Mouse (Mus musculus): ENCODE data around the gene Tox4. TPM values are rescaled to one million over a fixed set of nuclear protein-coding genes. Genes with fewer than 3 reads are reported as not detected.
A peak's percentile ranks its signal among the peaks of the same experiment; 100 is the strongest.

Gene Tox4
- polyA plus RNA-seq (2015; fragmentation: Nextera tagmentation; extraction: Ambion mirVana), result 46.9 and 54.1 TPM in 2 replicates

DNA sequence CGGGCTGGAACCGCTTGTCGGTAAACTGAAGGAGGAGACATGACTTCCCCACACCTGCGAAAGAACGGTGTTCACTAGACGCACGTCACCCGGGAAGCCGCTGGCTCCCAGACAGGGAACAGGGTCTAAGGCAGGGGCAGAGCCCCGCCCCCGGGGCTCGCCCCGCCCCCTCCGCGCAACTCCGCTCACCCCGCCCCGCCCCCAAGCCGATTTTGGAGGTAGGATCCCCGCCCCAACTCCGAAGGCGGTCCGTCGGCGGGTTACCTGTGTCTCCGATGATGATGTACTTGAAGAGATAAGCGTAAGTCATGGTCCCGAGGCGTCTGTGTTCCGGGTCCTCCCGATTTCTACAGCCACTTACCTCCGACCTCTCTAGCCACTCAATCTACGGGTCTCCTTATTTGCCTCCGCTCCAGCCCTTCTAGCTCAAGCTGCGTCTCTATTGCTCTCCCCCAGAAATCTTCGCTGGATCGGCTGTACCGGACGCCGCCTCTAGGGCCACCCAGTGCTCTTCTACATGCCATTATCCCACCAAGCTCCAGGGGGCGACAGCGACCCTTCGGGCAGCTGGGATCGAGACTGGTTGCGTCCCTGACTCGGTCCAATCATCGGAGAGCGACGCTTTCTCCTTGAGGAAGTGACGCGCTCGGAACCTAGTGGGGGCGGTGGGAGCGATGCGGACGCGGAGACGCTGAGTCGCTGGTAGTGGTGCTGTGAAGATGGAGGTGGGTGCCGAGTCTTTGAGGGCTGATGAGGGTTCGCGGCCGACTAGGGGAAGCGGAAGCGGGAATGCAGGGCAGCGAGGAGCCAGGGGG lies at the start of gene Tox4, which contains the start of gene Rab2b:
Gene Tox4 (plus strand): TSS at position 215 of the 815 bp plus-strand sequence.
Gene Rab2b (minus strand): TSS at position 614 of the 815 bp plus-strand sequence.
- Histone ChIP-seq H3K27me3 (replicated peaks; ENCODE audit: control insufficient read depth, insufficient read depth, low read length) (no peaks in the 10 kb centered on the region), H3K27ac (ENCODE audit: low read depth, low read length) (peak within 1 kb of the TSS; percentile 84), H3K36me3 (ENCODE audit: control insufficient read depth, insufficient read depth, low read length) (peaks cover 10% of the 10 kb centered on the region; the same call in 1 of the 2 replicates), H3K9me3 (ENCODE audit: control insufficient read depth, low read length) (no peaks in the 10 kb centered on the region), H3K4me3 (ENCODE audit: low read length) (peak within 1 kb of the TSS; percentile 90), H3K9ac (ENCODE audit: low read depth, low read length) (peak within 1 kb of the TSS; percentile 89), H3K4me1 (ENCODE audit: control insufficient read depth, insufficient read depth, low read depth, low read length) (peaks cover 10% of the 10 kb centered on the region), H3K4me2 (ENCODE audit: low read length) (peak within 1 kb of the TSS; percentile 70)
- ATAC-seq, result peak; percentile 99
- WGBS, result under 1% methylated on average over 59 of the region's 66 CpGs

DNA sequence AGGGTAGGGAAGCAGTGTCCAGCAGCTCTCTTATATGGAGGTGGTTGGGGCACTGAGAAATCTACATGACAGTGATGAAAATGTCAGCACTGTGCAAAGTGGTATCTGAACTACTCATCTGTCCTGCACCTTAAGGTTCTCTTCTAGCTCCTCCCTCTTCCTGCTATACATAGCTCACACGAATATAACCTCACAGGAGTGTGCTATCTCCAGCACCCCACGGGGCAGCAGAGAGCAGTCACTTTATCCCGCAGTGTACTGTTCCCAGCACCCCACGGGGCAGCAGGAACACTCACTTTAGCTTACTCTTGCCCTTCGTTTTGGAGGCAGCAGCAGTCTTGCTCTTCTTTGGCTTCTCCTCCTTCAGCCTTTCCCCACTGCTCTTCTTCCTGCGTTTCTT lies 46.7 kb upstream of the Tox4 start:
- no peaks in the 10 kb centered on the region for H3K9me3 ChIP-seq (ENCODE audit: control insufficient read depth, low read length)
- no peak overlapping the region for H3K9ac ChIP-seq (ENCODE audit: low read depth, low read length)
- ATAC-seq, result no peak
- H3K27me3 ChIP-seq (replicated peaks; ENCODE audit: control insufficient read depth, insufficient read depth, low read length), result no peaks in the 10 kb centered on the region
- WGBS, result 91% methylated on average over 6 of the region's 6 CpGs
- H3K4me2 ChIP-seq (ENCODE audit: low read length), result no peak overlapping the region
- H3K4me3 ChIP-seq (ENCODE audit: low read length), result no peak overlapping the region
- no peak overlapping the region for H3K27ac ChIP-seq (ENCODE audit: low read depth, low read length)
- no peaks in the 10 kb centered on the region for H3K4me1 ChIP-seq (ENCODE audit: control insufficient read depth, insufficient read depth, low read depth, low read length)
- H3K36me3 ChIP-seq (ENCODE audit: control insufficient read depth, insufficient read depth, low read length), result peaks cover 59% of the 10 kb centered on the region

- no peak overlapping the region for H3K27ac ChIP-seq (ENCODE audit: low read depth, low read length)
- no peak overlapping the region for H3K9ac ChIP-seq (ENCODE audit: low read depth, low read length)
- WGBS, result 90% methylated on average over 7 of the region's 7 CpGs
- no peak for ATAC-seq
- no peaks in the 10 kb centered on the region for H3K4me1 ChIP-seq (ENCODE audit: control insufficient read depth, insufficient read depth, low read depth, low read length)
- H3K9me3 ChIP-seq (ENCODE audit: control insufficient read depth, low read length), result no peaks in the 10 kb centered on the region
- peaks cover 49% of the 10 kb centered on the region for H3K36me3 ChIP-seq (ENCODE audit: control insufficient read depth, insufficient read depth, low read length)
- no peaks in the 10 kb centered on the region for H3K27me3 ChIP-seq (replicated peaks; ENCODE audit: control insufficient read depth, insufficient read depth, low read length)
- H3K4me2 ChIP-seq (ENCODE audit: low read length), result no peak overlapping the region
- H3K4me3 ChIP-seq (ENCODE audit: low read length), result no peak overlapping the region
These were observed 43.8 kb upstream of the Tox4 start for GRCm38 (mm10) chr14:52235165-52235564.

GRCm38 (mm10) chr14:52236216-52236615 lies 42.7 kb upstream of the Tox4 start:
- no peak overlapping the region for H3K9ac ChIP-seq (ENCODE audit: low read depth, low read length)
- H3K4me3 ChIP-seq (ENCODE audit: low read length), result no peak overlapping the region
- WGBS, result 90% methylated on average over 1 of the region's 1 CpGs
- H3K27me3 ChIP-seq (replicated peaks; ENCODE audit: control insufficient read depth, insufficient read depth, low read length), result no peaks in the 10 kb centered on the region
- peaks cover 43% of the 10 kb centered on the region for H3K36me3 ChIP-seq (ENCODE audit: control insufficient read depth, insufficient read depth, low read length)
- no peaks in the 10 kb centered on the region for H3K4me1 ChIP-seq (ENCODE audit: control insufficient read depth, insufficient read depth, low read depth, low read length)
- H3K4me2 ChIP-seq (ENCODE audit: low read length), result no peak overlapping the region
- H3K9me3 ChIP-seq (ENCODE audit: control insufficient read depth, low read length), result no peaks in the 10 kb centered on the region
- H3K27ac ChIP-seq (ENCODE audit: low read depth, low read length), result no peak overlapping the region
- ATAC-seq, result no peak

- peak; percentile 99 for ATAC-seq
- H3K9ac ChIP-seq (ENCODE audit: low read depth, low read length), result peak overlapping the region; percentile 80
- peak overlapping the region; percentile 87 for H3K4me2 ChIP-seq (ENCODE audit: low read length)
- whole genome bisulfite sequencing, result under 1% methylated on average over 32 of the region's 32 CpGs
- H3K36me3 ChIP-seq (ENCODE audit: control insufficient read depth, insufficient read depth, low read length), result no peaks in the 10 kb centered on the region
- H3K27me3 ChIP-seq (replicated peaks; ENCODE audit: control insufficient read depth, insufficient read depth, low read length), result no peaks in the 10 kb centered on the region
- H3K4me1 ChIP-seq (ENCODE audit: control insufficient read depth, insufficient read depth, low read depth, low read length), result peaks cover 15% of the 10 kb centered on the region
- H3K27ac ChIP-seq (ENCODE audit: low read depth, low read length), result peak overlapping the region; percentile 74
- H3K4me3 ChIP-seq (ENCODE audit: low read length), result peak overlapping the region; percentile 61
- H3K9me3 ChIP-seq (ENCODE audit: control insufficient read depth, low read length), result no peaks in the 10 kb centered on the region
These were observed 34.8 kb upstream of the Tox4 start for GRCm38 (mm10) chr14:52244041-52244689.

DNA sequence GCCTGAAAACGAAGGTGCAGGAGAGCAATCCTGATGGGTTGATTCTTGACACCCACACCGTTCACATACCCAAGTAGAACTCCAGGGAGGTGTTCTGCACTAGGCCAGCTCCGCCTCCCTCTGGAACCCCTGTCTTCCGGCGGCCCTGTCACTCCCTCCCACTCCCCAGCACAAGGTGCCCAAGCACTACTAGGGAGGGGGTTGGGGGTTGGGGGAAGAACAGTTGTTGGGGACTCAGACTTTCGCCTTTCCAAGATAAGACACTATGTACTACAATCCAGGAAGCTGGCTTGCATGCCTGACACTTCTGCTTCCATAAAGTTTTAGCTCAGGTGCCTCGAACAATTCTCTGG lies 34.3 kb upstream of the Tox4 start:
- Histone ChIP-seq H3K9ac (ENCODE audit: low read depth, low read length) (peak overlapping the region; percentile 80), H3K4me2 (ENCODE audit: low read length) (peak overlapping the region; percentile 87), H3K27ac (ENCODE audit: low read depth, low read length) (peak overlapping the region; percentile 74), H3K4me3 (ENCODE audit: low read length) (peak overlapping the region; percentile 61), H3K36me3 (ENCODE audit: control insufficient read depth, insufficient read depth, low read length) (no peaks in the 10 kb centered on the region), H3K9me3 (ENCODE audit: control insufficient read depth, low read length) (no peaks in the 10 kb centered on the region), H3K27me3 (replicated peaks; ENCODE audit: control insufficient read depth, insufficient read depth, low read length) (no peaks in the 10 kb centered on the region), H3K4me1 (ENCODE audit: control insufficient read depth, insufficient read depth, low read depth, low read length) (peaks cover 15% of the 10 kb centered on the region)
- peak; percentile 88 for ATAC-seq
- 10% methylated on average over 7 of the region's 7 CpGs for WGBS

DNA sequence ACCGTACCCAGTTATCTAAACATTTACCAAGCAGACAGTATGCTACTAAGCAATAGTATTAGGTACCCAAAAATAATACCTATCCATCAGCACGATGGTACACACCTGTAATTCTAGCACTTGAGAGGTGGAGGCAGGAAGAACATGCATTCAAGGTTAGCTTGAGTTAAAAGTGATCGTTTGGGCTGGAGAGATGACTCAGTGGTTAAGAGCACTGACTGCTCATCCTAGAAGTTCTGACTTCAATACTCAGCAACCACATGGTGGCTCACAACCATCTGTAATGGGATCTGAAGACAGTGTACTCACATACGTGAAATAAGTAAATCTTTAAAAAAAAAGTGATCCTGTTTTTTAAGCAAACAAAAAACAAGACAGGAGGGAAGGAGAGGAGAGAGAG lies 32.8 kb upstream of the Tox4 start:
- H3K36me3 ChIP-seq (ENCODE audit: control insufficient read depth, insufficient read depth, low read length), result no peaks in the 10 kb centered on the region
- no peak for ATAC-seq
- WGBS, result 87% methylated on average over 4 of the region's 4 CpGs
- H3K27me3 ChIP-seq (replicated peaks; ENCODE audit: control insufficient read depth, insufficient read depth, low read length), result no peaks in the 10 kb centered on the region
- H3K4me1 ChIP-seq (ENCODE audit: control insufficient read depth, insufficient read depth, low read depth, low read length), result peaks cover 15% of the 10 kb centered on the region
- H3K4me3 ChIP-seq (ENCODE audit: low read length), result no peak overlapping the region
- no peak overlapping the region for H3K27ac ChIP-seq (ENCODE audit: low read depth, low read length)
- no peak overlapping the region for H3K4me2 ChIP-seq (ENCODE audit: low read length)
- no peak overlapping the region for H3K9ac ChIP-seq (ENCODE audit: low read depth, low read length)
- H3K9me3 ChIP-seq (ENCODE audit: control insufficient read depth, low read length), result no peaks in the 10 kb centered on the region

DNA sequence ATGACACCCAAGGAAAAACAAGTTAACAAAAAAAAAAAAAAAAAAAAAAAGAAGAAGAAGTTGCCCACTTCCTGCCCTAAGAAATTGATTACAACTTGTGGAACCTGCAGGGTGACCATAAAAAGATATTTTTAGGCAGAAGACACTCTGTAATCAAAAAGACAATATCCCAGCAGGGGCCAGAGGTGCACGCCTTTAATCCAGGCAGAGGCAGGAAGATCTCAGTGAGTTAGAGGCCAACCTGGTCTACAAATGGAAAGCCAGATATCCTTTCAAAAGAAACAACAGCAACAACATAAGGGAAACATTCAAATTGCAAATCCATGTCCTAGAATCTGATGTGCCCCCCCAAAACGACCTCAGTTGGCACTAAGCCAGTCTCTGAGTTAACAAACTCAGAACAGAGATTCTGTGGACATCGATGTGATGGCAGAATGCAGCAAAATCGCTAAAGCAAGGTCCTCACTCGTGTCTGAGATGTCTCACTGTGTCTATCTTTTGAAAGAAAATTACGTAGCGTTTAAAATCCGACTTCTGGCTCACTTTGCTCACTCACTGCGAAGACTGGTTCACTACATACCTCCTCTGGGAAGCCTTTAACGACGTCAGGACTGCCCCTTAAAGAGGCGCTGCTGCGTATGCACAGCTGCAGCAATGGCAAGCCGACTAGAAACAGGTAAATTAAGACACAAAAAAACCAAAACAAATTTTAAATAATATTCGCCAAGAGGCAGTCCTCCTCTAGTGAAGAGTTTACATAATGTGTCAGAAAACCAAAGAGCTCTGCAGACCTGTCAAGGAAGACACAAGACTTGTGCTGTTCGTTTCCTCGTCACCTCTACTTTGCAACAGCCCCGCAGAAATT lies 22.4 kb upstream of the Tox4 start:
- Histone ChIP-seq H3K27ac (ENCODE audit: low read depth, low read length) (peak overlapping the region; percentile 94), H3K9me3 (ENCODE audit: control insufficient read depth, low read length) (no peaks in the 10 kb centered on the region), H3K9ac (ENCODE audit: low read depth, low read length) (peak overlapping the region; percentile 85), H3K4me3 (ENCODE audit: low read length) (peak overlapping the region; percentile 55), H3K36me3 (ENCODE audit: control insufficient read depth, insufficient read depth, low read length) (no peaks in the 10 kb centered on the region; the same call in 1 of the 2 replicates), H3K27me3 (replicated peaks; ENCODE audit: control insufficient read depth, insufficient read depth, low read length) (no peaks in the 10 kb centered on the region), H3K4me2 (ENCODE audit: low read length) (peak overlapping the region; percentile 71), H3K4me1 (ENCODE audit: control insufficient read depth, insufficient read depth, low read depth, low read length) (peaks cover 12% of the 10 kb centered on the region)
- no peak for ATAC-seq
- WGBS, result 8% methylated on average over 18 of the region's 18 CpGs

Data from hindbrain, embryonic 16.5 days (tissue).